In genomic region chr6:128096521-128096920, GRCm38 (mm10) we compare ENCODE assay signal across 21 mouse cellular contexts.
"Had no signal": no experiment of that assay in that cellular context is flagged by ENCODE, and none has a peak within 500 bp of the region (broad histone marks: within the 10 kb centered on the region; RNA-seq: fewer than 3 reads in every experiment).

No protein-coding gene starts in this region.

- ATAC-seq: liver, embryonic 12.5 days; midbrain, embryonic 15.5 days had no signal

- H3K4me3 ChIP-seq: limb, embryonic 13.5 days; liver, embryonic 12.5 days; liver, embryonic 15.5 days; lung, embryonic 15.5 days; midbrain, embryonic 12.5 days; midbrain, embryonic 15.5 days; myocyte; neural tube, embryonic 13.5 days; stomach, embryonic 15.5 days had no signal

- H3K9me3 ChIP-seq: limb, embryonic 13.5 days; liver, embryonic 12.5 days; liver, embryonic 15.5 days; lung, embryonic 15.5 days; midbrain, embryonic 12.5 days; midbrain, embryonic 15.5 days; neural tube, embryonic 13.5 days; stomach, embryonic 15.5 days had no signal

- H3K27ac ChIP-seq: limb, embryonic 13.5 days; liver, embryonic 12.5 days; liver, embryonic 15.5 days; lung, embryonic 15.5 days; midbrain, embryonic 12.5 days; midbrain, embryonic 15.5 days; neural tube, embryonic 13.5 days; stomach, embryonic 15.5 days had no signal

- H3K36me3 ChIP-seq: limb, embryonic 13.5 days; liver, embryonic 12.5 days; liver, embryonic 15.5 days; lung, embryonic 15.5 days; midbrain, embryonic 12.5 days; midbrain, embryonic 15.5 days; neural tube, embryonic 13.5 days; stomach, embryonic 15.5 days had no signal

- H3K4me1 ChIP-seq: liver, embryonic 12.5 days; liver, embryonic 15.5 days; midbrain, embryonic 12.5 days had no signal

- H3K27me3 ChIP-seq: limb, embryonic 13.5 days; liver, embryonic 12.5 days; liver, embryonic 15.5 days; lung, embryonic 15.5 days; midbrain, embryonic 12.5 days; midbrain, embryonic 15.5 days; stomach, embryonic 15.5 days had no signal

- DNase-seq: kidney, adult 18-20 months; kidney, adult 9 months; kidney, postnatal 25 days; layer of hippocampus, adult 9-11 months; left cerebral cortex, postnatal 4 days; liver; lung, adult 18-20 months; lung, postnatal 10 days; retina, postnatal 1 day; right cerebral cortex, postnatal 25 days; spleen, adult 18-20 months; thymus, postnatal 25 days had no signal
